Mouse (Mus musculus) cerebellum, adult 9-11 months (tissue): ENCODE measurements at regions not wholly inside any gene's neighbourhood (a gene's known extent, or its start where the extent isn't known, plus 50 kb on each side); places are given as distances from the start of the nearest gene placed in this dataset.

Experiments used
- DNase-seq: peaks from one replicate; pipeline ENCODE4 v3.0.0; 2022

DNA sequence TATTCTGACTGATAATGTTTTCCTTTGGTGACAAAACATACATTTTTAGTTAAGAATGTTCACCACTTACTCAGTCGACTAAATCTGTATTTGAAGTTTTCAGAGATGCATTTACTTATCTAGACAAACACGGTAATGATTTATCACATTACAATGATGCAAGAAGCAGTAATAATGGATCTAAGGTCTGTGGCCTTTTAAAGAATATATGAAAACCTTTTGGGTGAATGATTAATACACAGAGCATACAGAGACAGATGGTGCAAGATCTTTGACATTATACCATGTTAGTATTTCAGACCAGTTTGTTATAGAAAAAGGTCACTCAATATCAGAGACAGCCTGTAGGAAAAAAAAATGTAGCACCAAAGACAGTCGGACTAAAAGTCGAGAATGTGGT lies 1004.2 kb upstream of the Ncam2 start:
- DNase-seq, result no peak

DNA sequence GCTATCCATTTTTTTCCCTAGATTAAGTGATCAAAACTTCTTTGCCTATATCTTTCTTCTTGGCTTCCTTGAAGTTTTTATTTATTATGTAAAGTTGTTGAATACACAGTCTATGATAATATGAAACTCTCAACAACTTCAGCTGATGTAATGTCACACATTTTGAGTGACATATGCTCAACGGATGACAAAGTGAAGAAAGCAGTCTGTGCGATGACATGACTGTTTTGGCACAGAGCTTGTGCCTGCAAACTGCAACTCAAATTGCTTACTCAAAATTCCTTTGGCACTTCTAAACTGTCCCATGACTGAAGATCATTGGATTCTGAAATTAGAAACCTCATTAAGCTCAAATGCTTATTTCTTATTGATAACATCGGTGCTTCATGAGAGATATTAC lies 997.7 kb upstream of the Ncam2 start:
- DNase-seq, result no peak

- peak; percentile 55 for DNase-seq
Measured at GRCm38 (mm10) chr16:80212769-80213168, 987.7 kb upstream of the Ncam2 start.

GRCm38 (mm10) chr16:80255441-80255840 lies 945.1 kb upstream of the Ncam2 start:
- no peak for DNase-seq

DNA sequence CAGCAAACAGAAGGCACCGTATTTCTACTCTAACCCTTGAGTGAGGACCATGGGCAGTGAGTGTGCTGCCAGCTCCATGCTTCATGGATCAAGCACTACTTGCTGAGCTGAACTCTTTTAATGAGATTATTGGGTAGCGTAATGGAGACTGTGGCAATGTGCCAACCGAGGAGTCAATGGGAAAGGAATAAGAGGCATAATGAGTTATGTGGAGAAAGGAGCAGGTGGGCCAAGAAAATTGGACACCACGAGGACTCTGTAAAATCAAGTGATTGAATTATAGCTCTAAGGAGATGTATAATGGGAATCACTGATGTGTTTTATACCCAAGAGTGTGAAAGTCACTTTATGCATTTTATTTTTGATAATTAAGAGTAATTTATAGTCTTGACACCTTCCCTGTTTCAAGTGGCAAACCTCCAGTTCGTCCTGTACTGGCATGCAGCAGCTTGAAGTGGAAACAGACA lies 934.3 kb upstream of the Ncam2 start:
- no peak for DNase-seq

DNA sequence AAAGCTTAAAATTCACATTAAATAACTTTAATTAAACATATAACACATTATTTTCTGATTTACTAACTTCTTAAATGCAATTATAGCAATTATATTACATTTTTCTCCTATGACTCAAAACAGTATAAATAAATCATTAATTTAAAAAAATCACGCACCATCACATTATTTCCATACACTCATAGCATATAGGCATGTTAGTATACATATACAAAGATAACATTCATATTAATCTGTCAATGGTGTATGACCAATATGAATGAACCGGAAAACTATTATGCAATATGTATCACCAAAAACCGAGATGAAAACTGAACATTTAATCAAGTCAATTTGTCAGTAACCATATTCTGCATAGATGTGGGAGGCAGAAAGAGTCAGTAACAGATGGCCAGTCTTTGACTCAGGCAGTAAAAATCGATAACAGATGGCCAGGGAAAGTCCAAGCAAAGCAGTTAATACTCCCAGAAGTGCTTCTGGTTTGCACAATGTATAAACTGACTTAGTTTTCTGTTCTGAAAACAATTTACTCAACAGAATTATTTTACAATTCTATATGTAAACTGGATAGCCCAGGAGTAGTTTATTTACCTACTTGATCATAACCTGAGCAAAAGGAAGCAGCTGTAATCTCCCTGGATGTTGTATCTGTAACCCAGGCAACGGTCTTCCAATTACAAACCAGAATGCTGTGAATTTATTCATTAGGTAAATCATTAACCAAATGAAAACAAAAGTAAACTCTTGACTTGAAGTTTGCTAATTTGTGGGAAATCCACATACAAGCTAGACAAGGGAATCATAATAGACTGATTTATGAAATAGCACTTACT lies 928.0 kb upstream of the Ncam2 start:
- no peak for DNase-seq
